Mouse (Mus musculus) hindbrain, embryonic 11.5 days (tissue): Measurements from ENCODE around the gene Cdr2l. TPM values are rescaled to one million over a fixed set of nuclear protein-coding genes. Genes with fewer than 3 reads are reported as not detected.

Experiments used
- ATAC-seq: fragments of 200-750 bp; cut with Nextera tagmentation; 2 replicates; pipeline ENCODE4 v1.8.0; 2017; ENCODE audit warnings: mild to moderate bottlenecking, moderate TSS enrichment, moderate library complexity; ENCODE audit not compliant: low FRiP score
- DNase-seq: peaks from one replicate; pipeline ENCODE4 v3.0.0-alpha.2; 2015; ENCODE audit warnings: low spot score
- H3K27ac ChIP-seq: fragments of 300-500 bp; sonication (generic); 2 replicates; pipeline ENCODE4 v1.5.1; 2014; ENCODE audit warnings: mild to moderate bottlenecking, low read depth, low read length
- H3K27me3 ChIP-seq: fragments of 300-500 bp; sonication (generic); 2 replicates; pipeline ENCODE4 v1.6.1; 2014; ENCODE audit warnings: mild to moderate bottlenecking, low read length, moderate library complexity, mixed read lengths; ENCODE audit not compliant: control insufficient read depth, insufficient read depth
- H3K36me3 ChIP-seq: fragments of 300-500 bp; sonication (generic); 2 replicates; pipeline ENCODE4 v1.6.1; 2014; ENCODE audit warnings: mild to moderate bottlenecking, low read length, moderate library complexity, mixed read lengths; ENCODE audit not compliant: control insufficient read depth, insufficient read depth
- H3K4me1 ChIP-seq: fragments of 300-500 bp; sonication (generic); replicated peaks from 2 replicates; pipeline ENCODE4 v1.6.1; 2014; ENCODE audit warnings: low read length, mixed read lengths; ENCODE audit not compliant: control insufficient read depth, insufficient read depth
- H3K4me2 ChIP-seq: fragments of 300-500 bp; sonication (generic); replicated peaks from 2 replicates; pipeline ENCODE4 v1.6.1; 2014; ENCODE audit warnings: mild to moderate bottlenecking, low read depth, low read length
- H3K4me3 ChIP-seq: fragments of 300-500 bp; sonication (generic); 2 replicates; pipeline ENCODE4 v1.5.1; 2014; ENCODE audit warnings: low read depth, low read length
- H3K9ac ChIP-seq: fragments of 300-500 bp; sonication (generic); 2 replicates; pipeline ENCODE4 v1.6.1; 2014; ENCODE audit warnings: low read depth, low read length
- H3K9me3 ChIP-seq: fragments of 300-500 bp; sonication (generic); 2 replicates; pipeline ENCODE4 v1.6.1; 2016; ENCODE audit warnings: low read length; ENCODE audit not compliant: control insufficient read depth
- WGBS: fragments of 180-500 bp; shearing (Covaris S2); extraction: QIAGEN DNeasy Blood & Tissue Kit; methylation state at CpG from one replicate; pipeline ENCODE4 v1.1.7; 2014; 5-methylcytosine and 5-hydroxymethylcytosine counted together
- polyA plus RNA-seq: library from polyadenylated mRNA; unstranded; fragments of >200 nt; fragmentation: Nextera tagmentation; extraction: Ambion mirVana; gene quantifications from 2 replicates; pipeline ENCODE4 v1.2.1, GENCODE M21; 2014

Gene Cdr2l
- polyA plus RNA-seq, result 19.0 and 20.0 TPM in 2 replicates

GRCm38 (mm10) chr11:115381743-115382539 is at the start of gene Cdr2l:
Gene Cdr2l, plus strand, starts transcription at chr11:115381916.
- DNase-seq (peak; percentile 91), ATAC-seq (peak; percentile 91)
- H3K9ac ChIP-seq, result peak within 1 kb of the TSS; percentile 96
- peak within 1 kb of the TSS; percentile 88 for H3K4me2 ChIP-seq
- peaks cover 10% of the 10 kb centered on the region for H3K4me1 ChIP-seq
- peaks cover 2% of the 10 kb centered on the region; the same call in 1 of the 2 replicates for H3K9me3 ChIP-seq
- H3K27ac ChIP-seq, result peak within 1 kb of the TSS; percentile 95
- H3K36me3 ChIP-seq, result no peaks in the 10 kb centered on the region
- no peaks in the 10 kb centered on the region for H3K27me3 ChIP-seq
- peak within 1 kb of the TSS; percentile 81 for H3K4me3 ChIP-seq
- under 1% methylated on average over 63 of the region's 76 CpGs for WGBS

GRCm38 (mm10) chr11:115334531-115334930 is 47.2 kb upstream of the Cdr2l start, which contains the start of gene Otop3:
Gene Otop3, plus strand, starts transcription at chr11:115334731.
- Histone ChIP-seq H3K4me1 (0 out of 2 replicates have a peak, but pooled peaks cover 3% of the 10 kb centered on the region), H3K27me3 (peaks cover 26% of the 10 kb centered on the region), H3K9ac (no peak within 1 kb of the TSS), H3K9me3 (no peaks in the 10 kb centered on the region), H3K4me3 (peak within 1 kb of the TSS; percentile 17; the same call in 1 of the 2 replicates), H3K27ac (no peak within 1 kb of the TSS), H3K36me3 (no peaks in the 10 kb centered on the region), H3K4me2 (peak within 1 kb of the TSS; percentile 35)
- ATAC-seq (no peak), DNase-seq (peak; percentile 55)
- 2% methylated on average over 29 of the region's 29 CpGs for WGBS

GRCm38 (mm10) chr11:115335223-115335622 is 46.5 kb upstream of the Cdr2l start:
- no peak overlapping the region for H3K9ac ChIP-seq
- ATAC-seq, result no peak
- H3K27me3 ChIP-seq, result peaks cover 26% of the 10 kb centered on the region
- 0 out of 2 replicates have a peak, but pooled peaks cover 3% of the 10 kb centered on the region for H3K4me1 ChIP-seq
- 62% methylated on average over 12 of the region's 12 CpGs for WGBS
- no peak for DNase-seq
- H3K36me3 ChIP-seq, result no peaks in the 10 kb centered on the region
- no peaks in the 10 kb centered on the region for H3K9me3 ChIP-seq
- H3K27ac ChIP-seq, result no peak overlapping the region
- no peak overlapping the region for H3K4me2 ChIP-seq
- no peak overlapping the region for H3K4me3 ChIP-seq

- Histone ChIP-seq H3K27ac (no peak overlapping the region), H3K27me3 (peaks cover 26% of the 10 kb centered on the region), H3K36me3 (no peaks in the 10 kb centered on the region), H3K4me1 (0 out of 2 replicates have a peak, but pooled peaks cover 3% of the 10 kb centered on the region), H3K9ac (no peak overlapping the region), H3K4me3 (no peak overlapping the region), H3K9me3 (no peaks in the 10 kb centered on the region), H3K4me2 (no peak overlapping the region)
- WGBS, result 18% methylated on average over 6 of the region's 6 CpGs
- no peak for ATAC-seq
- peak; percentile 29 for DNase-seq
These were observed 45.6 kb upstream of the Cdr2l start for GRCm38 (mm10) chr11:115336115-115336514.

- WGBS, result 56% methylated on average over 3 of the region's 3 CpGs
- ATAC-seq (no peak), DNase-seq (no peak)
- Histone ChIP-seq H3K36me3 (no peaks in the 10 kb centered on the region), H3K4me1 (0 out of 2 replicates have a peak, but pooled peaks cover 3% of the 10 kb centered on the region), H3K9ac (no peak overlapping the region), H3K4me2 (no peak overlapping the region), H3K9me3 (no peaks in the 10 kb centered on the region), H3K4me3 (no peak overlapping the region), H3K27me3 (peaks cover 26% of the 10 kb centered on the region), H3K27ac (no peak overlapping the region)
These were observed 44.4 kb upstream of the Cdr2l start for GRCm38 (mm10) chr11:115337350-115337749.

GRCm38 (mm10) chr11:115337826-115338225 is 43.9 kb upstream of the Cdr2l start:
- ATAC-seq (no peak), DNase-seq (no peak)
- Histone ChIP-seq H3K4me1 (0 out of 2 replicates have a peak, but pooled peaks cover 3% of the 10 kb centered on the region), H3K4me3 (no peak overlapping the region), H3K4me2 (no peak overlapping the region), H3K27ac (no peak overlapping the region), H3K27me3 (peaks cover 26% of the 10 kb centered on the region), H3K9ac (no peak overlapping the region), H3K9me3 (no peaks in the 10 kb centered on the region), H3K36me3 (no peaks in the 10 kb centered on the region)
- WGBS, result 76% methylated on average over 1 of the region's 1 CpGs

GRCm38 (mm10) chr11:115341246-115341645 is 40.5 kb upstream of the Cdr2l start:
- H3K4me1 ChIP-seq, result no peaks in the 10 kb centered on the region
- peaks cover 7% of the 10 kb centered on the region for H3K27me3 ChIP-seq
- ATAC-seq, result no peak
- no peak overlapping the region for H3K4me3 ChIP-seq
- no peaks in the 10 kb centered on the region for H3K36me3 ChIP-seq
- DNase-seq, result no peak
- WGBS, result 78% methylated on average over 2 of the region's 2 CpGs
- no peaks in the 10 kb centered on the region for H3K9me3 ChIP-seq
- H3K27ac ChIP-seq, result no peak overlapping the region
- H3K9ac ChIP-seq, result no peak overlapping the region
- H3K4me2 ChIP-seq, result no peak overlapping the region

- no peak for ATAC-seq
- 75% methylated on average over 6 of the region's 6 CpGs for WGBS
- DNase-seq, result no peak
- Histone ChIP-seq H3K27me3 (peaks cover 2% of the 10 kb centered on the region; the same call in 1 of the 2 replicates), H3K9me3 (no peaks in the 10 kb centered on the region), H3K9ac (no peak overlapping the region), H3K4me3 (no peak overlapping the region), H3K4me2 (no peak overlapping the region), H3K4me1 (no peaks in the 10 kb centered on the region), H3K27ac (no peak overlapping the region), H3K36me3 (no peaks in the 10 kb centered on the region)
These were observed 39.9 kb upstream of the Cdr2l start for GRCm38 (mm10) chr11:115341866-115342265.

- H3K4me1 ChIP-seq, result no peaks in the 10 kb centered on the region
- no peak overlapping the region for H3K4me2 ChIP-seq
- ATAC-seq (no peak), DNase-seq (no peak)
- H3K27me3 ChIP-seq, result no peaks in the 10 kb centered on the region; the same call in 1 of the 2 replicates
- no peaks in the 10 kb centered on the region for H3K9me3 ChIP-seq
- 12% methylated on average over 12 of the region's 12 CpGs for WGBS
- H3K4me3 ChIP-seq, result no peak overlapping the region
- no peak overlapping the region for H3K9ac ChIP-seq
- no peak overlapping the region for H3K27ac ChIP-seq
- H3K36me3 ChIP-seq, result no peaks in the 10 kb centered on the region
These were observed 36.7 kb upstream of the Cdr2l start for GRCm38 (mm10) chr11:115344967-115345366.
